Mouse (Mus musculus): ENCODE measurements around the gene Cap2.

GRCm38 (mm10) chr13:46527340-46527739, 25.7 kb downstream of the Cap2 start:
- TF ChIP-seq CTCF (IDR thresholded peaks at IDR 0.05; ENCODE audit: low read depth) = no peak
- TF ChIP-seq EP300 (IDR thresholded peaks at IDR 0.05; ENCODE audit: low read depth) = no peak
